Mouse (Mus musculus): ENCODE data around the gene Fbn1. TPM values are rescaled to one million over a fixed set of nuclear protein-coding genes. Genes with fewer than 3 reads are reported as not detected.

Gene Fbn1
- polyA plus RNA-seq, 1 experiment: 6.5 TPM

GRCm38 (mm10) chr2:125263056-125263455 is 244.7 kb downstream of the Fbn1 start:
- Histone ChIP-seq H3K4me3 (ENCODE audit: insufficient read depth, low read depth, low read length) (no peak overlapping the region), H3K36me3 (ENCODE audit: control insufficient read depth, insufficient read depth, low read length) (no peaks in the 10 kb centered on the region), H3K27me3 (replicated peaks; ENCODE audit: control insufficient read depth, insufficient read depth, low read length) (no peaks in the 10 kb centered on the region), H3K4me1 (ENCODE audit: control insufficient read depth, insufficient read depth, low read length) (peaks cover 4% of the 10 kb centered on the region; the same call in 1 of the 2 replicates), H3K27ac (ENCODE audit: insufficient read depth, low read depth, low read length) (no peak overlapping the region)
- TF ChIP-seq CTCF (conservative IDR thresholded peaks at IDR 0.05; ENCODE audit: insufficient read depth, insufficient read length, low read depth, low read length) (peak; percentile 37; the same call in 1 of the 2 replicates), POLR2A (IDR thresholded peaks at IDR 0.05; ENCODE audit: low read depth, low read length) (no peak)
- DNase-seq: peak; percentile 12
- 19% methylated on average over 5 of the region's 5 CpGs for WGBS

- Histone ChIP-seq H3K27ac (ENCODE audit: insufficient read depth, low read depth, low read length) (no peak overlapping the region), H3K4me1 (ENCODE audit: control insufficient read depth, insufficient read depth, low read length) (peaks cover 4% of the 10 kb centered on the region; the same call in 1 of the 2 replicates), H3K36me3 (ENCODE audit: control insufficient read depth, insufficient read depth, low read length) (no peaks in the 10 kb centered on the region; the same call in 1 of the 2 replicates), H3K27me3 (replicated peaks; ENCODE audit: control insufficient read depth, insufficient read depth, low read length) (no peaks in the 10 kb centered on the region), H3K4me3 (ENCODE audit: insufficient read depth, low read depth, low read length) (no peak overlapping the region)
- no peak for DNase-seq
- TF ChIP-seq CTCF (conservative IDR thresholded peaks at IDR 0.05; ENCODE audit: insufficient read depth, insufficient read length, low read depth, low read length) (no peak), POLR2A (IDR thresholded peaks at IDR 0.05; ENCODE audit: low read depth, low read length) (no peak)
- WGBS: 67% methylated on average over 2 of the region's 2 CpGs
These were observed 247.5 kb downstream of the Fbn1 start for GRCm38 (mm10) chr2:125260326-125260725.

- Histone ChIP-seq H3K4me1 (ENCODE audit: control insufficient read depth, insufficient read depth, low read length) (peaks cover 4% of the 10 kb centered on the region; the same call in 1 of the 2 replicates), H3K27me3 (replicated peaks; ENCODE audit: control insufficient read depth, insufficient read depth, low read length) (no peaks in the 10 kb centered on the region), H3K4me3 (ENCODE audit: insufficient read depth, low read depth, low read length) (no peak overlapping the region), H3K27ac (ENCODE audit: insufficient read depth, low read depth, low read length) (no peak overlapping the region), H3K36me3 (ENCODE audit: control insufficient read depth, insufficient read depth, low read length) (no peaks in the 10 kb centered on the region; the same call in 1 of the 2 replicates)
- DNase-seq: peak; percentile 52
- 82% methylated on average over 14 of the region's 14 CpGs for WGBS
- TF ChIP-seq POLR2A (IDR thresholded peaks at IDR 0.05; ENCODE audit: low read depth, low read length): no peak
- peak; percentile 60 for TF ChIP-seq CTCF (conservative IDR thresholded peaks at IDR 0.05; ENCODE audit: insufficient read depth, insufficient read length, low read depth, low read length)
These were observed 248.3 kb downstream of the Fbn1 start for GRCm38 (mm10) chr2:125259230-125260120.

GRCm38 (mm10) chr2:125255886-125256285 is 251.9 kb downstream of the Fbn1 start:
- WGBS: 71% methylated on average over 3 of the region's 3 CpGs
- no peak overlapping the region for H3K4me3 ChIP-seq (ENCODE audit: insufficient read depth, low read depth, low read length)
- H3K4me1 ChIP-seq (ENCODE audit: control insufficient read depth, insufficient read depth, low read length): peaks cover 4% of the 10 kb centered on the region; the same call in 1 of the 2 replicates
- no peaks in the 10 kb centered on the region for H3K27me3 ChIP-seq (replicated peaks; ENCODE audit: control insufficient read depth, insufficient read depth, low read length)
- TF ChIP-seq POLR2A (IDR thresholded peaks at IDR 0.05; ENCODE audit: low read depth, low read length) (no peak), CTCF (conservative IDR thresholded peaks at IDR 0.05; ENCODE audit: insufficient read depth, insufficient read length, low read depth, low read length) (no peak)
- DNase-seq: no peak
- no peak overlapping the region for H3K27ac ChIP-seq (ENCODE audit: insufficient read depth, low read depth, low read length)
- no peaks in the 10 kb centered on the region; the same call in 1 of the 2 replicates for H3K36me3 ChIP-seq (ENCODE audit: control insufficient read depth, insufficient read depth, low read length)

- H3K27me3 ChIP-seq (replicated peaks; ENCODE audit: control insufficient read depth, insufficient read depth, low read length): no peaks in the 10 kb centered on the region
- H3K27ac ChIP-seq (ENCODE audit: insufficient read depth, low read depth, low read length): no peak overlapping the region
- H3K36me3 ChIP-seq (ENCODE audit: control insufficient read depth, insufficient read depth, low read length): no peaks in the 10 kb centered on the region; the same call in 1 of the 2 replicates
- no peak for DNase-seq
- 89% methylated on average over 3 of the region's 3 CpGs for WGBS
- TF ChIP-seq CTCF (conservative IDR thresholded peaks at IDR 0.05; ENCODE audit: insufficient read depth, insufficient read length, low read depth, low read length) (no peak), POLR2A (IDR thresholded peaks at IDR 0.05; ENCODE audit: low read depth, low read length) (no peak)
- H3K4me1 ChIP-seq (ENCODE audit: control insufficient read depth, insufficient read depth, low read length): no peaks in the 10 kb centered on the region
- no peak overlapping the region for H3K4me3 ChIP-seq (ENCODE audit: insufficient read depth, low read depth, low read length)
These were observed 253.2 kb downstream of the Fbn1 start for GRCm38 (mm10) chr2:125254630-125255029.

- no peak overlapping the region for H3K27ac ChIP-seq (ENCODE audit: insufficient read depth, low read depth, low read length)
- H3K4me3 ChIP-seq (ENCODE audit: insufficient read depth, low read depth, low read length): no peak overlapping the region
- no peaks in the 10 kb centered on the region for H3K4me1 ChIP-seq (ENCODE audit: control insufficient read depth, insufficient read depth, low read length)
- no peaks in the 10 kb centered on the region; the same call in 1 of the 2 replicates for H3K36me3 ChIP-seq (ENCODE audit: control insufficient read depth, insufficient read depth, low read length)
- no peaks in the 10 kb centered on the region for H3K27me3 ChIP-seq (replicated peaks; ENCODE audit: control insufficient read depth, insufficient read depth, low read length)
- DNase-seq: no peak
- WGBS: 94% methylated on average over 6 of the region's 6 CpGs
- no peak for TF ChIP-seq POLR2A (IDR thresholded peaks at IDR 0.05; ENCODE audit: low read depth, low read length)
- no peak for TF ChIP-seq CTCF (conservative IDR thresholded peaks at IDR 0.05; ENCODE audit: insufficient read depth, insufficient read length, low read depth, low read length)
These were observed 254.1 kb downstream of the Fbn1 start for GRCm38 (mm10) chr2:125253699-125254098.

GRCm38 (mm10) chr2:125252275-125252674 is 255.5 kb downstream of the Fbn1 start:
- peak; percentile 54 for DNase-seq
- 0 out of 2 replicates have a peak, but pooled peaks cover 4% of the 10 kb centered on the region for H3K4me1 ChIP-seq (ENCODE audit: control insufficient read depth, insufficient read depth, low read length)
- H3K4me3 ChIP-seq (ENCODE audit: insufficient read depth, low read depth, low read length): no peak overlapping the region
- no peaks in the 10 kb centered on the region for H3K27me3 ChIP-seq (replicated peaks; ENCODE audit: control insufficient read depth, insufficient read depth, low read length)
- peak; percentile 61 for TF ChIP-seq CTCF (conservative IDR thresholded peaks at IDR 0.05; ENCODE audit: insufficient read depth, insufficient read length, low read depth, low read length)
- TF ChIP-seq POLR2A (IDR thresholded peaks at IDR 0.05; ENCODE audit: low read depth, low read length): no peak
- no peak overlapping the region for H3K27ac ChIP-seq (ENCODE audit: insufficient read depth, low read depth, low read length)
- WGBS: 23% methylated on average over 2 of the region's 2 CpGs
- no peaks in the 10 kb centered on the region; the same call in 1 of the 2 replicates for H3K36me3 ChIP-seq (ENCODE audit: control insufficient read depth, insufficient read depth, low read length)
